Mouse (Mus musculus): ENCODE results near the gene Cib1.
A peak's percentile ranks its signal among the peaks of the same experiment; 100 is the strongest.

The Cib1 gene

DNA sequence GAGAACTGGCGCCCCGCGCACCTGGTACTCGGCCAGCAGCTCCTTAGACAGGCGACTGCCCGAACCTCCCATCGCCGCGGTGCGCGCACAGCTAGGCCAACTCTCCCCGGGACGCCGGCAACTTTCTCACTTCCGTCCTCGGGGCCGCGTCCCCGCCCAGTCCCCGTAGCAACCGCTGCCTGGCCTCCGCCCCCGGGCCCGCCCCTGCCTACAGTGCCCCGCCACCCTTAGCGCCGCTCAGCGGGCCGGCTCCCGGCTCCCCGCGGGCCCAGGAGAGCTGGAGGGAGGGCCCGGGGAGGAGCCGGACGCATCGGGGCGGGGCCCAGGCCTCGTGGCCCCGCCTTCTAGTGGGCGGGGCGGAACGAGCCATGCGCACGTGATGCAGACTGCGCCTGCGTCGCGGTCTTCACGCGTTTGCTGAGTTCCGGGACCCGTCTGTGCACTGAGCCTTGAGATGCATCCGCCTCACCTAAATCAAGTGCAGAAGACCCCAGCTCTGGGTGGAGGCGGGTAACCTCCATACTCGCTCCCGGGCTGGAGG lies at the start of gene Cib1, which contains the start of gene Gdpgp1:
TSS of gene Cib1 (minus strand) at position 325 of the 541 bp plus-strand sequence.
TSS of gene Gdpgp1 (plus strand) at position 377 of the 541 bp plus-strand sequence.
- peak; percentile 97 for DNase-seq (ENCODE audit: low spot score)

GRCm38 (mm10) chr7:80281646-80282045 lies 49.0 kb upstream of the Cib1 start:
- DNase-seq (ENCODE audit: low spot score), result no peak

GRCm38 (mm10) chr7:80280998-80281397 lies 48.4 kb upstream of the Cib1 start:
- DNase-seq (ENCODE audit: low spot score), result no peak

DNA sequence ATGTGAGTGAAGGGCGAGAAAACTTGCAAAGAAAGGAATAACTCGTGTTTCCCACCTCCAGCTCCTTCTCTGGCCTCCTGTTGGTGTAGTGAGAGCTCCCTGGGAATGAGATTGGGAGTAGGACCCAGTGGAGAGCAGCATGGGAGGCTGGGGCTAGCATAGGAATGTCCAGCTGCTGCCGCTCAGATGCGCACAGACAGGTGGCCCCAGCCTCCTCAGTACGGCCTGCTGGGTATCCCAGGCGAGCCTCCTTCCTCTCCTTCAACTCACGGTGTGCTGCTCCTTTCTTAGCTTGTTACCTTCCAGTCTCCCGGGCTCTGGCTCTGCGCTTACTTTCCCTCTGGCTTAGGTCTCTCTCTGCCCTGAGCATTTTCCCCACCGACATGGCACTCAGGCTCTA lies 47.4 kb upstream of the Cib1 start:
- DNase-seq (ENCODE audit: low spot score), result no peak

- no peak for DNase-seq (ENCODE audit: low spot score)
Observed at GRCm38 (mm10) chr7:80276374-80276773, 43.8 kb upstream of the Cib1 start.

DNA sequence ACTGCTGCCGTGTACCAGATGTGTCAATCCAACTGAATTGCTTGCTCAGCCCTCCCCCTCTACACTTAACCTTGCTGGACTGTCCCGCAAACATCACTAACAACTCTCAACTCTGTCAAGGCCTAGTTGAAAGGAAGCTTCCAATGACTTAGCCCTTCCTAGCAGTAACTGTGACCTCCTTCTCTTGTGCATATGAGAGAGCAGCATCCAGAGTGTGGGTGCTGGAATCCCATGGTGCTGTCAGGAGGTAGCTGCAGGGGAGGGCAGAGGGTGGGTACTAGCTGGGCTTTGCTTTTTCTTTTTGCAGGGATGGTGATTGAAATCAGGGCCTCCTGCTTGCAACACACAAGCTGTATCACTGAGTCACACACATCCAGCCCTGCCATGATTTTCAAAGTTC lies 40.8 kb upstream of the Cib1 start:
- no peak for DNase-seq (ENCODE audit: low spot score)

DNA sequence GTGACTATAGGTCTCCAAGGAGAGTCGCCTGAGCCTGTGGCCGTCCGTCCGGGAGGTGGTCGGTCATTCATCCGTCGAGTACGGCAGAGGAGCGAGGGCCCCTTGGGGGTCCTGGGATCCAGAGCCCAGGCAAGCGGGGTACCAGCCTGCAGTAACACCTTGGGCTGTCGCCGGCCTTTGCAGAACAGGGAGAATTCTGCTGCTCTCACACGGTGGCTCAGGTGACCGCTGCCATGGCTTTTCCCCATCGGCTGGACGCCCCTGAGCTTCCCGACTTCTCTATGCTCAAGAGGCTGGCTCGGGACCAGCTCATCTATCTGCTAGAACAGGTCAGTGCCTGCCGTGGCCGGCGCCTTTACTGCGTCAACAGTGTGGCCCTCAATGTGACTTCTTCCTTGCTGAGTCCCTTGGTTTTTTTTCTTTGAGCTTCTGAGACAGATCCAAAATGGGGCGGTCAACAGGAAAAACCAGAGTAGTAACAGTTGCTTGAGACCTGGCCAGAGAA lies 37.2 kb upstream of the Cib1 start:
- DNase-seq (ENCODE audit: low spot score), result no peak

- DNase-seq (ENCODE audit: low spot score), result peak; percentile 96
Observed at GRCm38 (mm10) chr7:80268897-80269750, 36.5 kb upstream of the Cib1 start, which contains the start of gene Vps33b. Gene Vps33b, plus strand, starts transcription at chr7:80269649.

DNA sequence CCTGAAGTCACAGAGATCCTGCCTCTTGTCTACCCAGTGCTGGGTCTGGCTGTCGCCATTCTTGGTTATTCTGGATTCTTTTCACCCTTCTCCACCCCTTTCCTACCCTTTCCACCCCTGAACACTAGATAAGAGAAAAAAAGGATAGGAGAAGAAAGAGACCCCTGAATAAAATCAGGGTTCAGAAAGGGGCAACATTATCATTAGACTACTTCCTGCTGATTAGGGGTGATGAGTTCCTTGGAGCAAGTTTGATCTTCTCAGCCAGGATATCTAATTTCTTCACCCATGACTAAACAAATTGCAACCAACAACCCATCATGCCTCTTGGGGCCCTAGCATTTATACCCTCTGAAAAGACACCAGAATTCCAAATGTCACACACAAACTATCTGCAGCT lies 35.2 kb upstream of the Cib1 start:
- DNase-seq (ENCODE audit: low spot score), result no peak

DNA sequence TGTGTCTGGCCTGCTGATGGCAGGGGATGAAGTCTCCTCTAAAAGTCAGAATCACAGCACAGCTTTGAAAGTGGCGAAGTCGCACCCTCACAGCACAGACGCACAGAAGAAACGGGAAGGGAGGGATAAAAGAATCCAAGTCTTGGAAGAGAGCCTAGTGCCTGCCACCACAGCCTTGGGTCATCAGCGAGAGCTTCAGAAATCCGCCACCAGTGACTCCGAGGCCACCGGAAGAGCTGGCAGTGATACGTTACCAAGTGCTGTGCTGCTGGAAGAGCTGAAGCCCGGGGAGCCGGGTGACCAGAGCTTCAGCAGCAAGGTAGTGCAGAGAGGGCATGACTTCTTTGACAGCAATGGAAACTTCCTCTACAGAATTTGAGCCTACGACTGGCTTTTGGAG lies 32.0 kb upstream of the Cib1 start:
- DNase-seq (ENCODE audit: low spot score), result no peak

DNA sequence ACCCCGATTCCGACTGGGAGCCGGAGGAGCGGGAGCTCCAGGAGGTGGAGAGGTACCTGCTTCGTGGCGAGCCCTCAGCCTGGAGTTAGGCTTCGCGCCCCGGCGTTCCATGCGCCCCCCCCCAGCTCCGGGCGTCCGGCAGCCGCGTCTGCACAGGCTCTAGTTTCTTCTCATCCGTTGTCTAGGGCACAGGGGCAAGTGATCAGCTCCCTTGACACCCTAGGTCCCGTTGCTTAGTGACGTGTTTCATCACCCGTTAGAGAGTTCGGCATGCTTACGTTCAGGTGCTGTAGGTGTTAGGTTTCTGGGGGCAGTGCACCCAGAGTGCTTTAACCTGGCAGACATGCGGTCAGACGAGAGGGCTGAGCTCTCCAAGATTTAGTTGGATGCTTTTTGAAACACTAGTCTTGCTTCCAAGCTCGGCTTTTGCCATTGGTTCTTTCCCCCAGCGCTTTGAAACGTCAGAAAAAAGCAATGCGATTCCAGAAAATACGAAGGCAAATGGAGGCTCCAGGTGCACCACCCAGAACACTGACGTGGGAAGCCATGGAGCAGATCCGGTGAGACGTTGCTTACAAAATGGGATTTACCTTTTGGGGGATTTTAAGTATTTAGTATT lies 28.9 kb upstream of the Cib1 start:
- DNase-seq (ENCODE audit: low spot score), result no peak

DNA sequence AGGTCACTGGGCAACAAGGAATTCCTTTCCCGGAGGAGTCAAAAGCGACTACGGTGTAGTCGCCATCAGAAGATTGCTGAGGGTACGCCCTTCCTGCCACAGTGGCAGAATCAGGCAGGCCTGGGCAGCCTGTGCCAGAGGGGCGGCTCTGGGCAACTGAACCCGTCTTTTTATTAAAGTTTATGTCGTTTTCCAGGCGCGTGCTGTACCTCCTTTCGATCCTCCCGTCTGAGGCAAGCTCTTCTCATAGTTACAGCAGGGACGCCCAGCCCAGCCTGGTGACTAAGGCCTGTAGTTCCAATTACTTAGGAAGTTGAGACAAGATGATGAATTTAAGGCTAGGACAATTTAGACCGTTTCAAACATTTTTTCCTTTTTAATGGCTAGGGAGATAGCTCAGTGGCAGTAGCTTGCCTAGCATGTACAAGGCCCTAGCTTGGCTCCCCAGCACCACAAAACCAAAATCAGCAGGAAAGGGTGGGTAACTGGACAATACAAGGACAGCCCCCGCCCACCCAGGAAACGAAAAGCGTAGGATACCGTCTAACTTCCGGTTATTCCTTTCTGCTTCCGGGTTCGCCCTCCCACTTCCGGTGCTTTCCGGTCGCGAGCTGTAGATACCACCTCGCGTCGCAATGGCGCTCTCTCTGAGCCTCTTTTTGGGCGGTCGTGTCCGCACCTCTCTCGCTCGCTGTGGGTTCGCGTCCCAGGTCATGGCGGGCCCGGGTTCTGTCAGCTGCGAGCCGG lies 28.2 kb upstream of the Cib1 start, which contains the start of gene Ngrn:
TSS of gene Ngrn (plus strand) at position 591 of the 747 bp plus-strand sequence.
- DNase-seq (ENCODE audit: low spot score), result peak; percentile 91

- no peak for DNase-seq (ENCODE audit: low spot score)
Observed at GRCm38 (mm10) chr7:80257706-80258105, 25.1 kb upstream of the Cib1 start.

DNA sequence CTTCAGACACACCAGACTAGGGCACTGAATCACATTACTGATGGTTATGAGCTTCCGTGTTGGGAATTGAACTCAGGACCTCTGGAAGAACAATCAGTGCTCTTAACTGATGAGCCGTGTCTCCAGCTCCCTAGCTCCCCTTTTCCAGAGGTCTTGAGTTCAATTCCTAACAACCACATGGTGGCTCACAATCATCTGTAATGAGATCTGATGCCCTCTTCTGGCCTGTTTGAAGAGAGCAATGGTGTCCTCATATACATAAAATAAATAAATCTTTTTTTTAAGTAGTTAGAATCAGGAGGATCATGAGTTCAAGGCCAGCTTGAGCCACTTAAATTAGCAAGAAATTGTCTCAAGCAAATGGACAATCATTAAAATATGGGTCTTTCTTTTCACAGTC lies 23.4 kb upstream of the Cib1 start:
- DNase-seq (ENCODE audit: low spot score), result no peak

DNA sequence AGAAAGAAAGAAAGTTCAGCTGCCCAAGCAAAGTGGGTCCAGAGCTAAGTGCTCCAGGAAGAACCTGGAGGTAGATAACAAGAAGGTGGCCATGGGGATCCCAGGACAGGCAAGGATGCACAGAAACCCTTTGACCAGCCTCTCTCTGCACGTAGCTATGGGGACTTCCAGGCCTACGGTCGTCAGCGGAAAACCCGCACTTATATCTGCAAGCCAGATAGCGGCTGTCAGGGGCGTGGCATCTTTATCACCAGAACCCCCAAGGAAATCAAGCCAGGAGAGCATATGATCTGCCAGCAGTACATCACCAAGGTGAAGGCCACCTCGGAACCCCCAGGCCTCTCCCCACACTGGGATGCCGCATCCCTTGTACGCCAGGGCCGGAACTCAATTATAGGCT lies 20.3 kb upstream of the Cib1 start:
- DNase-seq (ENCODE audit: low spot score), result no peak

DNA sequence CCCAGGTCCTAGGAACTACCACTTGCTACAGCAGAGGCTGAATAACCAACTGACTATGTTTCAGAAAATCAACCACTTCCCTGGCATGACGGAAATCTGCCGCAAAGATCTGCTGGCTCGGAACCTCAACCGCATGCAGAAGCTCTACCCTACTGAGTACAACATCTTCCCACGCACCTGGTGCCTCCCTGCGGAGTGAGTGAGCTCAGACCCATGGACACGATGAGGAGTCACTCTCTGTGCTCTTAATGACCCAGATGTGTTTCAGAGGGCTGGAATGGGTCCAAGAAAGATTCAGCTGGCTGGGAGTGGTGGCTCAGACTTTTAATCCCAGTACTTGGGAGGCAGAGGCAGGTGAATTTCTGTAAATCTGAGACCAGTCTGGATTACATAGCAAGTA lies 19.8 kb upstream of the Cib1 start:
- no peak for DNase-seq (ENCODE audit: low spot score)

- DNase-seq (ENCODE audit: low spot score), result no peak
Observed at GRCm38 (mm10) chr7:80246859-80247258, 14.2 kb upstream of the Cib1 start.

DNA sequence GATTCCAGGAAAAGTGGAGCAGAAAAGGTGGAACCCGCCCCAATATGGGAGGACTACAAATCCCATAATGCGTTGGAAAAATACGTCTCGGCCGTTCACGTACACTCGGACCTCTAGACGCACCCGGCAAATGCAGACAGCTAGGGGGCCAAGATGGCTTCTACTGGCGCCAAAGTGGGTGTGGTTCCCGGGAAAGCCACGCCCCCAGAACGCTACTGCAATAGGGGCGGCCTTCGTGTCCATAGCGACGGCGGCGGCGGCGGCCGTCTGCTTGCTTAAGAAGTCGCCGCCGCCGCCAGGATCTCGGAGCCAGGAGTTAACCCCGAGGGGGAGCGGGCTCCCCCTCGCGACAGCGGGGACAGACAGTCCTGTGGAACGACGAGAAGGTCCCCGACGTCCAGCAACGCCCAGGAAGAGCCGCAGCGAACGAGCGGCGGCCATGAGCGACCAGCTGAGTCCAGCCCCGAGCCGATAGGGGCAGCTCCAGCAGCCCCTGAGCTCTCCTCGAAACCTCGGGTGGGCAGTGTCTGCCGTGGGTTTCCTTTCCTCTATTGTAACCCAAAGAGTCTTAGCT lies 13.6 kb upstream of the Cib1 start, which contains the start of gene Ttll13:
TSS of gene Ttll13 (plus strand) at position 229 of the 574 bp plus-strand sequence.
- DNase-seq (ENCODE audit: low spot score), result peak; percentile 98

GRCm38 (mm10) chr7:80244851-80245250 lies 12.2 kb upstream of the Cib1 start:
- no peak for DNase-seq (ENCODE audit: low spot score)

DNA sequence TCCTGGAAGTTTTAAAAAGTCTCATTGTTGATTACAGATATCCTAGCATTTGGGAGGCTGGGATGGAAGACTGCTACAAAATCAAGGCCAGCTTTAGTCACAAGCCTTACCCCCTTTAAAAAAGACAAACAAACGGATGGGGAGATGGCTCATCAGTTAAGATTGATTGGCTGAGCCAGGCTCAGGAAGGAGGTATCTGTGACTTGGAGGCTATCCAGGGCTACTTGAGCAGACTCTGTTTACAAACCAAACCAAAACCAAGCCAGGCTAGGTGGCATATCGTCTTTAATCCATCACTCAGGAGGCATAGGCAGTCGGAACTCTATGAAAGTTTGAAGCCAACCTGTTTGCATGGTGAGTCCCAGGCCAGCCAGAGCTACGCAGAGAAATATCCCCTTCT lies 9.0 kb upstream of the Cib1 start:
- DNase-seq (ENCODE audit: low spot score), result no peak

GRCm38 (mm10) chr7:80238542-80238941 lies 5.9 kb upstream of the Cib1 start:
- no peak for DNase-seq (ENCODE audit: low spot score)

GRCm38 (mm10) chr7:80233799-80234198 lies 1.2 kb upstream of the Cib1 start:
- DNase-seq (ENCODE audit: low spot score), result no peak
